Comparison of ENCODE assay signal across 29 mouse cellular contexts in genomic region chr2:172039601-172040000, GRCm38 (mm10). TPM values are rescaled to one million over a fixed set of nuclear protein-coding genes. Genes with fewer than 3 reads are reported as not detected.
DNase-seq lines count a peak whose midpoint lies in the region; ATAC-seq lines count a peak whose summit lies in the region.
"Had no signal": no experiment of that assay in that cellular context is flagged by ENCODE, and none has a peak within 500 bp of the region (broad histone marks: within the 10 kb centered on the region; RNA-seq: fewer than 3 reads in every experiment).

No protein-coding gene starts in this region.

- H3K4me3 ChIP-seq in hindbrain, embryonic 13.5 days: peak overlapping the region; percentile 55
- no peak overlapping the region for H3K4me3 ChIP-seq in hindbrain, embryonic 10.5 days
- H3K4me3 ChIP-seq in hindbrain, embryonic 16.5 days (ENCODE audit: low read length): peak overlapping the region; percentile 58
- peak overlapping the region; percentile 57 for H3K4me3 ChIP-seq in midbrain, embryonic 15.5 days
- H3K4me3 ChIP-seq in intestine, embryonic 16.5 days (ENCODE audit: low read length): no peak overlapping the region
- H3K4me3 ChIP-seq: embryonic facial prominence, embryonic 15.5 days; heart, embryonic 12.5 days; layer of hippocampus, adult 2 months; limb, embryonic 12.5 days; liver, embryonic 12.5 days; myocyte had no signal

- H3K27me3 ChIP-seq in hindbrain, embryonic 13.5 days: peaks cover 56% of the 10 kb centered on the region
- H3K27me3 ChIP-seq in hindbrain, embryonic 10.5 days (ENCODE audit: insufficient read depth, poor library complexity, severe bottlenecking): peaks cover 55% of the 10 kb centered on the region
- peaks cover 6% of the 10 kb centered on the region; the same call in 1 of the 2 replicates for H3K27me3 ChIP-seq in hindbrain, embryonic 16.5 days (replicated peaks; ENCODE audit: control insufficient read depth, insufficient read depth, low read length)
- H3K27me3 ChIP-seq in midbrain, embryonic 15.5 days (replicated peaks): peaks cover 28% of the 10 kb centered on the region
- peaks cover 34% of the 10 kb centered on the region for H3K27me3 ChIP-seq in intestine, embryonic 16.5 days (replicated peaks; ENCODE audit: control insufficient read depth, insufficient read depth, low read length)
- H3K27me3 ChIP-seq: CH12.LX had no signal

- H3K9me3 ChIP-seq in hindbrain, embryonic 13.5 days: no peaks in the 10 kb centered on the region
- H3K9me3 ChIP-seq in hindbrain, embryonic 10.5 days: no peaks in the 10 kb centered on the region
- H3K9me3 ChIP-seq in hindbrain, embryonic 16.5 days (ENCODE audit: control insufficient read depth, low read length): no peaks in the 10 kb centered on the region
- no peaks in the 10 kb centered on the region for H3K9me3 ChIP-seq in midbrain, embryonic 15.5 days
- no peaks in the 10 kb centered on the region for H3K9me3 ChIP-seq in intestine, embryonic 16.5 days (ENCODE audit: control insufficient read depth, low read length)
- H3K9me3 ChIP-seq: embryonic facial prominence, embryonic 15.5 days; forebrain, embryonic 15.5 days; heart, embryonic 12.5 days; limb, embryonic 12.5 days had no signal

- H3K36me3 ChIP-seq in hindbrain, embryonic 13.5 days: no peaks in the 10 kb centered on the region
- no peaks in the 10 kb centered on the region for H3K36me3 ChIP-seq in hindbrain, embryonic 10.5 days
- H3K36me3 ChIP-seq in hindbrain, embryonic 16.5 days (ENCODE audit: control insufficient read depth, insufficient read depth, low read length): no peaks in the 10 kb centered on the region
- H3K36me3 ChIP-seq in midbrain, embryonic 15.5 days (replicated peaks): no peaks in the 10 kb centered on the region
- no peaks in the 10 kb centered on the region for H3K36me3 ChIP-seq in intestine, embryonic 16.5 days (ENCODE audit: control insufficient read depth, insufficient read depth, low read length)
- H3K36me3 ChIP-seq: embryonic facial prominence, embryonic 15.5 days; forebrain, embryonic 15.5 days; G1E; heart, embryonic 12.5 days; limb, embryonic 12.5 days; liver, embryonic 12.5 days had no signal

- WGBS in hindbrain, embryonic 13.5 days: 81% methylated on average over 5 of the region's 5 CpGs
- 87% methylated on average over 5 of the region's 5 CpGs for WGBS in hindbrain, embryonic 10.5 days
- WGBS in hindbrain, embryonic 16.5 days: 78% methylated on average over 5 of the region's 5 CpGs
- WGBS in midbrain, embryonic 15.5 days: 74% methylated on average over 5 of the region's 5 CpGs
- 85% methylated on average over 5 of the region's 5 CpGs for WGBS in intestine, embryonic 16.5 days

- peak overlapping the region; percentile 94 for H3K4me2 ChIP-seq in hindbrain, embryonic 13.5 days
- peak overlapping the region; percentile 95 for H3K4me2 ChIP-seq in hindbrain, embryonic 16.5 days (ENCODE audit: low read length)
- peak overlapping the region; percentile 92 for H3K4me2 ChIP-seq in midbrain, embryonic 15.5 days
- H3K4me2 ChIP-seq in intestine, embryonic 16.5 days (ENCODE audit: low read depth, low read length): no peak overlapping the region
- H3K4me2 ChIP-seq: embryonic facial prominence, embryonic 15.5 days; heart, embryonic 12.5 days; limb, embryonic 12.5 days; liver, embryonic 12.5 days had no signal

- no peak for ATAC-seq in hindbrain, embryonic 13.5 days (ENCODE audit: low FRiP score)
- no peak for ATAC-seq in hindbrain, embryonic 16.5 days
- no peak for ATAC-seq in midbrain, embryonic 15.5 days (replicated peaks)
- no peak for ATAC-seq in intestine, embryonic 16.5 days
- ATAC-seq: forebrain, embryonic 15.5 days; liver, embryonic 12.5 days had no signal

- no peak for DNase-seq in hindbrain, embryonic 10.5 days (ENCODE audit: low spot score)
- peak; percentile 7 for DNase-seq in lung, postnatal 10 days
- DNase-seq in lung, postnatal 14 days: no peak
- no peak for DNase-seq in ovary, postnatal 36 days (ENCODE audit: low spot score)
- DNase-seq: adrenal gland, adult 2 months; B cell, adult 2 months; cerebellum, adult 11 months; gastrocnemius, postnatal 14 days; heart, adult 18-20 months; heart, postnatal 10 days; kidney, adult 18-20 months; lung, adult 18-20 months; right cerebral cortex, postnatal 25 days; spleen, adult 18-20 months; thymus, postnatal 14 days had no signal

- peaks cover 48% of the 10 kb centered on the region for H3K4me1 ChIP-seq in hindbrain, embryonic 13.5 days (replicated peaks)
- peaks cover 37% of the 10 kb centered on the region for H3K4me1 ChIP-seq in hindbrain, embryonic 10.5 days (replicated peaks)
- peaks cover 15% of the 10 kb centered on the region for H3K4me1 ChIP-seq in hindbrain, embryonic 16.5 days (ENCODE audit: control insufficient read depth, insufficient read depth, low read depth, low read length)
- peaks cover 31% of the 10 kb centered on the region for H3K4me1 ChIP-seq in midbrain, embryonic 15.5 days
- 0 out of 2 replicates have a peak, but pooled peaks cover 2% of the 10 kb centered on the region for H3K4me1 ChIP-seq in intestine, embryonic 16.5 days (ENCODE audit: control insufficient read depth, insufficient read depth, low read length)
- H3K4me1 ChIP-seq: liver, embryonic 12.5 days had no signal

- no peak overlapping the region for H3K27ac ChIP-seq in hindbrain, embryonic 13.5 days
- no peak overlapping the region for H3K27ac ChIP-seq in hindbrain, embryonic 10.5 days
- H3K27ac ChIP-seq in hindbrain, embryonic 16.5 days (ENCODE audit: low read depth, low read length): no peak overlapping the region
- no peak overlapping the region for H3K27ac ChIP-seq in midbrain, embryonic 15.5 days
- no peak overlapping the region for H3K27ac ChIP-seq in intestine, embryonic 16.5 days (ENCODE audit: low read length)
- H3K27ac ChIP-seq: embryonic facial prominence, embryonic 15.5 days; forebrain, embryonic 15.5 days; kidney, postnatal 0 days; layer of hippocampus, adult 2 months; limb, embryonic 12.5 days; liver, embryonic 12.5 days had no signal

- 0 out of 2 replicates have a peak overlapping the region, but pooled peaks have one; percentile 46 for H3K9ac ChIP-seq in hindbrain, embryonic 13.5 days
- H3K9ac ChIP-seq in hindbrain, embryonic 16.5 days (ENCODE audit: low read depth, low read length): no peak overlapping the region
- no peak overlapping the region; the same call in 1 of the 2 replicates for H3K9ac ChIP-seq in midbrain, embryonic 15.5 days
- H3K9ac ChIP-seq in intestine, embryonic 16.5 days (ENCODE audit: low read depth, low read length): no peak overlapping the region
- H3K9ac ChIP-seq: embryonic facial prominence, embryonic 15.5 days; forebrain, embryonic 15.5 days; heart, embryonic 12.5 days; limb, embryonic 12.5 days; liver, embryonic 12.5 days had no signal

RNA-seq across cellular contexts. Expression of gene Cbln4, which starts 3.7 kb away (rescaled TPM):
- polyA plus RNA-seq in hindbrain, embryonic 13.5 days (2015; fragmentation: Nextera tagmentation; extraction: Ambion mirVana): 23.1 and 24.8 TPM in 2 replicates
- 0.51 and 2.7 TPM in 2 replicates for polyA plus RNA-seq in hindbrain, embryonic 10.5 days (2016; fragmentation: Nextera tagmentation; extraction: Ambion mirVana)
- 41.7 and 47.6 TPM in 2 replicates for polyA plus RNA-seq in hindbrain, embryonic 16.5 days (2015; fragmentation: Nextera tagmentation; extraction: Ambion mirVana)
- 34.4 and 39.8 TPM in 2 replicates for polyA plus RNA-seq in midbrain, embryonic 15.5 days (2015; fragmentation: Nextera tagmentation; extraction: Ambion mirVana)
- 0.10 and 0.29 TPM in 2 replicates for polyA plus RNA-seq in intestine, embryonic 16.5 days (2015; fragmentation: Nextera tagmentation; extraction: Ambion mirVana)
- polyA plus RNA-seq: adrenal gland, adult 2 months; G1E; liver, embryonic 12.5 days; myocyte had no signal

Comparison
In these comparisons a context has a peak if more than half of its experiments do, and no peak if none do; other contexts are left out.
1. H3K4me3 ChIP-seq: peak in hindbrain, embryonic 13.5 days (single experiment), hindbrain, embryonic 16.5 days (single experiment) and midbrain, embryonic 15.5 days (single experiment); none in hindbrain, embryonic 10.5 days (single experiment) and intestine, embryonic 16.5 days (single experiment).